In the genomic region with DNA sequence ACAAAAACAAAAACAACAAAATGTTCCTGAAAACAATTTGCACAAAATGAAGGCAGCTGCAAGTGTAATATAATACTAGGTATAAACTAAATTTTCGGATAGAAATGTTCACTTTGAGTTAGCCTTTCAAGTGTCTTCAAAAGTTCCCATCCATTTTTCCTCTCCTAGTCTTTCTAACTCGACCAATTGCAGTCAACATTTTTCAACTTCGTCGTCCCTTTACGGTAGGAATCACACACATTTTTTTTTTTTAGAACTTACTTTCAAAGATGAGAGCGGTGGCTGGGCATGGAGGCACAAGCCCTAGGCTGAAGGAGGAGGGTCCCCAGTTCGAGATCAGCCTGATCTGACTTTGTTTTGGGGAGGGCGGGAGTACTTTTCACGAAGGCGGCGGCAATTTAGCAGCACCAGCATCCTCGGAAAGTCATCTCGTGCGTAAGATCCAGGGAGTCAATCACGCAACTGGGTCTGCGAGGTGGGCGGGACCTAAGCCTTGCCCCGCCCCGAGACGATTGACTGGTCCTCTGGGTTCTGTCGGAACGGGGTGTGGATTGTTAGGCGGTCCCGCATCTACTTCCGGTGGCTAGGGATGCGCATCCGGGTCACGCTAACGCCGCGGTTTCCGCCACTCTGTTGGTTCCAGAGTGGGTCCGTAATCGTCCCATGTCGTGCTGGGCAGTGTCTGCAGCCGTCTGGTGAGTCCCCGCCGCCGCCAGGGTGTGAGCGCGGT, we compare ENCODE assay signal across 7 mouse cellular contexts. TPM values are rescaled to one million over a fixed set of nuclear protein-coding genes. Genes with fewer than 3 reads are reported as not detected.
DNase-seq lines count a peak whose midpoint lies in the region; ATAC-seq lines count a peak whose summit lies in the region.

Gene Eya3 (plus strand): TSS at position 527 of the 730 bp plus-strand sequence.

- ATAC-seq in embryonic facial prominence, embryonic 12.5 days (ENCODE audit: insufficient number of reproducible peaks, insufficient read depth, low FRiP score, low TSS enrichment) = peak; percentile 96
- peak; percentile 96 for ATAC-seq in limb, embryonic 11.5 days (ENCODE audit: insufficient number of reproducible peaks, low FRiP score, low TSS enrichment, low read depth)
- peak; percentile 98 for ATAC-seq in midbrain, embryonic 14.5 days (ENCODE audit: low FRiP score, low TSS enrichment)

- no peaks in the 10 kb centered on the region for H3K9me3 ChIP-seq in embryonic facial prominence, embryonic 12.5 days
- H3K9me3 ChIP-seq in limb, embryonic 11.5 days (ENCODE audit: control insufficient read depth, low read length) = no peaks in the 10 kb centered on the region
- no peaks in the 10 kb centered on the region for H3K9me3 ChIP-seq in midbrain, embryonic 14.5 days (ENCODE audit: control insufficient read depth, low read length)

- peak; percentile 93 for DNase-seq in adrenal gland, postnatal 25 days
- peak; percentile 100 for DNase-seq in heart, adult 11 months
- peak; percentile 95 for DNase-seq in kidney, adult 18-20 months
- peak; percentile 96 for DNase-seq in limb, embryonic 11.5 days (ENCODE audit: low spot score)
- peak; percentile 98 for DNase-seq in midbrain, embryonic 14.5 days
- DNase-seq in spleen, adult 18-20 months = peak; percentile 87 to 93

- WGBS in embryonic facial prominence, embryonic 12.5 days = under 1% methylated on average over 41 of the region's 41 CpGs
- 1% methylated on average over 41 of the region's 41 CpGs for WGBS in limb, embryonic 11.5 days
- under 1% methylated on average over 41 of the region's 41 CpGs for WGBS in midbrain, embryonic 14.5 days

- peak within 1 kb of the TSS; percentile 95 for H3K4me3 ChIP-seq in embryonic facial prominence, embryonic 12.5 days
- H3K4me3 ChIP-seq in limb, embryonic 11.5 days (ENCODE audit: low read depth, low read length) = peak within 1 kb of the TSS; percentile 95
- H3K4me3 ChIP-seq in midbrain, embryonic 14.5 days (replicated peaks; ENCODE audit: low read depth, low read length) = peak within 1 kb of the TSS; percentile 96

- H3K9ac ChIP-seq in embryonic facial prominence, embryonic 12.5 days = peak within 1 kb of the TSS; percentile 93
- peak within 1 kb of the TSS; percentile 88 for H3K9ac ChIP-seq in limb, embryonic 11.5 days (ENCODE audit: low read length)
- peak within 1 kb of the TSS; percentile 80 for H3K9ac ChIP-seq in midbrain, embryonic 14.5 days (replicated peaks; ENCODE audit: low read length)

- no peaks in the 10 kb centered on the region for H3K27me3 ChIP-seq in embryonic facial prominence, embryonic 12.5 days
- no peaks in the 10 kb centered on the region for H3K27me3 ChIP-seq in limb, embryonic 11.5 days (ENCODE audit: control insufficient read depth, insufficient read depth, low read length)
- H3K27me3 ChIP-seq in midbrain, embryonic 14.5 days (ENCODE audit: control insufficient read depth, insufficient read depth, low read length) = no peaks in the 10 kb centered on the region

- H3K4me2 ChIP-seq in embryonic facial prominence, embryonic 12.5 days (replicated peaks) = peak within 1 kb of the TSS; percentile 83
- peak within 1 kb of the TSS; percentile 82 for H3K4me2 ChIP-seq in limb, embryonic 11.5 days (ENCODE audit: low read depth, severe bottlenecking)
- H3K4me2 ChIP-seq in midbrain, embryonic 14.5 days (ENCODE audit: low read length) = peak within 1 kb of the TSS; percentile 96

- peaks cover 4% of the 10 kb centered on the region; the same call in 1 of the 2 replicates for H3K4me1 ChIP-seq in embryonic facial prominence, embryonic 12.5 days
- no peaks in the 10 kb centered on the region; the same call in 1 of the 2 replicates for H3K4me1 ChIP-seq in limb, embryonic 11.5 days (ENCODE audit: control insufficient read depth, insufficient read depth, low read length)
- H3K4me1 ChIP-seq in midbrain, embryonic 14.5 days (ENCODE audit: control insufficient read depth, insufficient read depth, low read length) = peaks cover 2% of the 10 kb centered on the region; the same call in 1 of the 2 replicates

- peak within 1 kb of the TSS; percentile 80 for H3K27ac ChIP-seq in embryonic facial prominence, embryonic 12.5 days
- H3K27ac ChIP-seq in limb, embryonic 11.5 days (replicated peaks; ENCODE audit: low read depth, low read length) = peak within 1 kb of the TSS; percentile 68
- peak within 1 kb of the TSS; percentile 83 for H3K27ac ChIP-seq in midbrain, embryonic 14.5 days (replicated peaks; ENCODE audit: low read depth, low read length)

- H3K36me3 ChIP-seq in embryonic facial prominence, embryonic 12.5 days = 0 out of 2 replicates have a peak, but pooled peaks cover 5% of the 10 kb centered on the region
- H3K36me3 ChIP-seq in limb, embryonic 11.5 days (ENCODE audit: control insufficient read depth, insufficient read depth, low read length) = no peaks in the 10 kb centered on the region; the same call in 1 of the 2 replicates
- no peaks in the 10 kb centered on the region for H3K36me3 ChIP-seq in midbrain, embryonic 14.5 days (ENCODE audit: control insufficient read depth, insufficient read depth, low read length)

RNA-seq across cellular contexts. Expression of gene Eya3, which starts in this region (rescaled TPM):
- 22.4 and 28.8 TPM in 2 replicates for total RNA-seq in adrenal gland, postnatal 25 days (2021)
- polyA plus RNA-seq in embryonic facial prominence, embryonic 12.5 days (2016; fragmentation: Nextera tagmentation; extraction: Ambion mirVana) = 35.8 and 36.0 TPM in 2 replicates
- 34.8 and 40.1 TPM in 2 replicates for polyA plus RNA-seq in limb, embryonic 11.5 days (2014; fragmentation: Nextera tagmentation; extraction: Ambion mirVana)
- polyA plus RNA-seq in midbrain, embryonic 14.5 days (2014; fragmentation: Nextera tagmentation; extraction: Ambion mirVana) = 12.8 and 15.7 TPM in 2 replicates

Comparison
In these comparisons a context has a peak if more than half of its experiments do, and no peak if none do; other contexts are left out.
1. Peak in every context shown above with its lines: DNase-seq, ATAC-seq, H3K4me3 ChIP-seq and H3K27ac ChIP-seq.